Mouse (Mus musculus) CH12.LX (cell line): ENCODE data around the gene Prrt2. TPM values are rescaled to one million over a fixed set of nuclear protein-coding genes. Genes with fewer than 3 reads are reported as not detected.

Experiments
- DNase-seq: peaks from one replicate; pipeline ENCODE4 v3.0.0-alpha.2; 2013; ENCODE audit errors: extremely low read depth
- H3K27ac ChIP-seq: 2 replicates; pipeline ENCODE4 v1.5.1; 2012; ENCODE audit warnings: low read depth, mild to moderate bottlenecking, control low read depth, moderate library complexity; ENCODE audit not compliant: insufficient read depth
- H3K27me3 ChIP-seq: replicated peaks from 2 replicates; pipeline ENCODE3; 2012; ENCODE audit warnings: inconsistent platforms
- H3K36me3 ChIP-seq, 2 experiments: replicated peaks in 1 of 2; 2 replicates each; pipeline versions ENCODE3 to v1.6.1; 2012; ENCODE audit warnings: inconsistent platforms in 1 of 2, low read length in 1 of 2, mild to moderate bottlenecking in 1 of 2, mixed read lengths in 1 of 2, moderate library complexity in 1 of 2; ENCODE audit not compliant: control insufficient read depth in 1 of 2, insufficient read depth in 1 of 2
- H3K4me1 ChIP-seq, 2 experiments: 2 replicates each; pipeline ENCODE4 v1.6.1; 2012; ENCODE audit warnings: inconsistent platforms in 1 of 2, moderate library complexity in 1 of 2; ENCODE audit not compliant: insufficient read depth in 2 of 2, control insufficient read depth in 1 of 2
- H3K4me2 ChIP-seq: 2 replicates; pipeline ENCODE4 v1.6.1; 2012; ENCODE audit warnings: low read depth, mild to moderate bottlenecking, control low read depth; ENCODE audit not compliant: poor library complexity, insufficient read depth, severe bottlenecking
- H3K4me3 ChIP-seq, 3 experiments: fragments of 150-350 bp in 1 of 3; sonication (generic) in 1 of 3; replicated peaks in 1 of 3; 2 replicates each; pipeline versions ENCODE3 to v1.5.1; 2011 to 2012; ENCODE audit warnings: low read depth in 2 of 3, low read length in 2 of 3, mild to moderate bottlenecking in 2 of 3, moderate library complexity in 2 of 3, control low read depth in 1 of 3, improper control_type of control experiment in 1 of 3, inconsistent platforms in 1 of 3, mixed read lengths in 1 of 3; ENCODE audit not compliant: poor library complexity in 1 of 3
- H3K79me2 ChIP-seq: replicated peaks from 2 replicates; pipeline ENCODE4 v1.6.1; 2012; ENCODE audit warnings: mild to moderate bottlenecking, moderate library complexity; ENCODE audit not compliant: control insufficient read depth, poor library complexity, insufficient read depth, severe bottlenecking; ENCODE audit errors: extremely low read depth
- H3K9ac ChIP-seq: 2 replicates; pipeline ENCODE4 v1.6.1; 2012; ENCODE audit warnings: low read depth, mild to moderate bottlenecking, control low read depth, moderate library complexity; ENCODE audit not compliant: insufficient read depth
- H3K9me3 ChIP-seq: replicated peaks from 2 replicates; pipeline ENCODE3; 2012; ENCODE audit warnings: low read length, inconsistent platforms, mixed read lengths
- BHLHE40 ChIP-seq: IDR thresholded peaks from 2 replicates; pipeline ENCODE4 v1.6.1; 2011; ENCODE audit warnings: mild to moderate bottlenecking, low read depth, low read length, improper control_type of control experiment
- CHD1 ChIP-seq: IDR thresholded peaks from 2 replicates; pipeline ENCODE4 v1.6.1; 2012; ENCODE audit warnings: low read depth, low read length, improper control_type of control experiment, inconsistent platforms
- CHD2 ChIP-seq: IDR thresholded peaks from 2 replicates; pipeline ENCODE4 v1.6.1; 2011; ENCODE audit warnings: low read length, improper control_type of control experiment
- CTCF ChIP-seq, 2 experiments: IDR thresholded peaks in 1 of 2; conservative IDR thresholded peaks in 1 of 2; 2 replicates each; pipeline ENCODE4 v1.5.1; 2011 to 2012; ENCODE audit warnings: low read depth in 2 of 2, low read length in 2 of 2, improper control_type of control experiment in 1 of 2, inconsistent platforms in 1 of 2, mild to moderate bottlenecking in 1 of 2, moderate library complexity in 1 of 2
- E2F4 ChIP-seq: IDR thresholded peaks from 2 replicates; pipeline ENCODE4 v1.6.1; 2011; ENCODE audit warnings: low read depth, low read length, improper control_type of control experiment; ENCODE audit not compliant: insufficient replicate concordance
- ELF1 ChIP-seq: IDR thresholded peaks from 2 replicates; pipeline ENCODE4 v1.6.1; 2014; ENCODE audit warnings: low read depth, mild to moderate bottlenecking, inconsistent platforms, low read length, improper control_type of control experiment
- EP300 ChIP-seq: IDR thresholded peaks from 2 replicates; pipeline ENCODE4 v1.6.1; 2011; ENCODE audit warnings: low read length, improper control_type of control experiment
- ETS1 ChIP-seq: conservative IDR thresholded peaks from 2 replicates; pipeline ENCODE4 v1.6.1; 2012; ENCODE audit warnings: low read depth, mild to moderate bottlenecking, inconsistent platforms, low read length, improper control_type of control experiment, moderate library complexity
- GABPA ChIP-seq: IDR thresholded peaks from 2 replicates; pipeline ENCODE4 v1.6.1; 2012; ENCODE audit warnings: low read depth, low read length, improper control_type of control experiment, inconsistent platforms; ENCODE audit not compliant: insufficient replicate concordance
- HCFC1 ChIP-seq: IDR thresholded peaks from 2 replicates; pipeline ENCODE4 v1.6.1; 2012; ENCODE audit warnings: low read depth, mild to moderate bottlenecking, inconsistent platforms, low read length, improper control_type of control experiment
- IRF4 ChIP-seq: IDR thresholded peaks from 2 replicates; pipeline ENCODE4 v1.6.1; 2014; ENCODE audit warnings: low read depth, mild to moderate bottlenecking, inconsistent platforms, low read length, improper control_type of control experiment
- JUN ChIP-seq: IDR thresholded peaks from 2 replicates; pipeline ENCODE4 v1.6.1; 2011; ENCODE audit warnings: low read depth, mild to moderate bottlenecking, low read length, improper control_type of control experiment, moderate library complexity; ENCODE audit not compliant: insufficient read depth
- JUND ChIP-seq: conservative IDR thresholded peaks from 2 replicates; pipeline ENCODE4 v1.6.1; 2011; ENCODE audit warnings: low read depth, low read length, improper control_type of control experiment
- KAT2A ChIP-seq: IDR thresholded peaks from 2 replicates; pipeline ENCODE4 v1.6.1; 2012; ENCODE audit warnings: low read length, improper control_type of control experiment, inconsistent platforms; ENCODE audit not compliant: insufficient replicate concordance
- MAFK ChIP-seq: IDR thresholded peaks from 2 replicates; pipeline ENCODE4 v1.6.1; 2011; ENCODE audit warnings: low read length, improper control_type of control experiment; ENCODE audit not compliant: insufficient replicate concordance
- MAX ChIP-seq: IDR thresholded peaks from 2 replicates; pipeline ENCODE4 v1.6.1; 2011; ENCODE audit warnings: low read length, improper control_type of control experiment
- MAZ ChIP-seq: IDR thresholded peaks from 2 replicates; pipeline ENCODE4 v1.6.1; 2012; ENCODE audit warnings: low read depth, mild to moderate bottlenecking, inconsistent platforms, low read length, improper control_type of control experiment, moderate library complexity
- MEF2A ChIP-seq: IDR thresholded peaks from 2 replicates; pipeline ENCODE4 v1.6.1; 2014; ENCODE audit warnings: low read depth, mild to moderate bottlenecking, inconsistent platforms, low read length, improper control_type of control experiment, borderline replicate concordance
- MXI1 ChIP-seq: IDR thresholded peaks from 2 replicates; pipeline ENCODE4 v1.6.1; 2011; ENCODE audit warnings: mild to moderate bottlenecking, low read depth, low read length, improper control_type of control experiment
- MYC ChIP-seq: IDR thresholded peaks from 2 replicates; pipeline ENCODE4 v1.6.1; 2011; ENCODE audit warnings: low read depth, mild to moderate bottlenecking, improper control_type of control experiment, low read length
- NELFE ChIP-seq: IDR thresholded peaks from 2 replicates; pipeline ENCODE4 v1.6.1; 2011; ENCODE audit warnings: low read depth, low read length, improper control_type of control experiment
- NRF1 ChIP-seq: IDR thresholded peaks from 2 replicates; pipeline ENCODE4 v1.6.1; 2014; ENCODE audit warnings: low read depth, mild to moderate bottlenecking, inconsistent platforms, low read length, improper control_type of control experiment, moderate library complexity
- PAX5 ChIP-seq: IDR thresholded peaks from 2 replicates; pipeline ENCODE4 v1.6.1; 2012; ENCODE audit warnings: low read length, inconsistent platforms, mixed read lengths
- POLR2A ChIP-seq: IDR thresholded peaks from 2 replicates; pipeline ENCODE4 v1.6.1; 2011; ENCODE audit warnings: low read depth, mild to moderate bottlenecking, improper control_type of control experiment, low read length
- POLR2AphosphoS2 ChIP-seq: IDR thresholded peaks from 2 replicates; pipeline ENCODE4 v1.6.1; 2011; ENCODE audit warnings: low read depth, low read length, improper control_type of control experiment
- RAD21 ChIP-seq: IDR thresholded peaks from 2 replicates; pipeline ENCODE4 v1.6.1; 2011; ENCODE audit warnings: low read depth, mild to moderate bottlenecking, low read length, improper control_type of control experiment, moderate library complexity
- RCOR1 ChIP-seq: conservative IDR thresholded peaks from 2 replicates; pipeline ENCODE4 v1.6.1; 2012; ENCODE audit warnings: low read depth, mild to moderate bottlenecking, inconsistent platforms, low read length, improper control_type of control experiment
- SIN3A ChIP-seq: IDR thresholded peaks from 2 replicates; pipeline ENCODE4 v1.6.1; 2012; ENCODE audit warnings: low read length, improper control_type of control experiment, inconsistent platforms
- SMC3 ChIP-seq: IDR thresholded peaks from 2 replicates; pipeline ENCODE4 v1.6.1; 2011; ENCODE audit warnings: low read depth, low read length, improper control_type of control experiment
- TBP ChIP-seq: conservative IDR thresholded peaks from 2 replicates; pipeline ENCODE4 v1.6.1; 2011; ENCODE audit warnings: low read depth, low read length, improper control_type of control experiment
- TCF12 ChIP-seq: IDR thresholded peaks from 2 replicates; pipeline ENCODE4 v1.6.1; 2014; ENCODE audit warnings: low read depth, mild to moderate bottlenecking, inconsistent platforms, low read length, improper control_type of control experiment
- UBTF ChIP-seq: IDR thresholded peaks from 2 replicates; pipeline ENCODE4 v1.6.1; 2012; ENCODE audit warnings: low read depth, mild to moderate bottlenecking, inconsistent platforms, low read length, improper control_type of control experiment, moderate library complexity
- USF1 ChIP-seq: IDR thresholded peaks from 2 replicates; pipeline ENCODE4 v1.6.1; 2014; ENCODE audit warnings: low read depth, mild to moderate bottlenecking, inconsistent platforms, low read length, improper control_type of control experiment
- USF2 ChIP-seq: conservative IDR thresholded peaks from 2 replicates; pipeline ENCODE4 v1.6.1; 2011; ENCODE audit warnings: low read depth, low read length, improper control_type of control experiment
- ZC3H11A ChIP-seq: IDR thresholded peaks from 2 replicates; pipeline ENCODE4 v1.6.1; 2012; ENCODE audit warnings: low read depth, mild to moderate bottlenecking, inconsistent platforms, low read length, improper control_type of control experiment
- ZKSCAN1 ChIP-seq: IDR thresholded peaks from 2 replicates; pipeline ENCODE4 v1.6.1; 2012; ENCODE audit warnings: low read depth, inconsistent platforms, low read length, improper control_type of control experiment, borderline replicate concordance
- ZMIZ1 ChIP-seq: IDR thresholded peaks from 2 replicates; pipeline ENCODE4 v1.6.1; 2012; ENCODE audit warnings: low read depth, mild to moderate bottlenecking, inconsistent platforms, low read length, improper control_type of control experiment
- ZNF384 ChIP-seq: IDR thresholded peaks from 2 replicates; pipeline ENCODE4 v1.6.1; 2012; ENCODE audit warnings: low read depth, low read length, improper control_type of control experiment, inconsistent platforms
- dilution Hi-C: fragments of 300-500 bp; cut with MboI; formaldehyde crosslinking; loops from 2 replicates; pipeline ENCODE4 v1.14.3; 2020; ENCODE audit warnings: low sequenced_read_pairs; ENCODE audit not compliant: extremely low pct_unique_long_range_greater_than_20kb, extremely low pct_ligation_motif_present
- in situ Hi-C: fragments of 300-500 bp; cut with MboI; formaldehyde crosslinking; loops from 3 replicates; pipeline ENCODE4 v1.14.3; 2019; ENCODE audit warnings: low sequenced_read_pairs, low pct_ligation_motif_present, low pct_unique_long_range_greater_than_20kb, mixed read lengths
- polyA plus RNA-seq: library from polyadenylated mRNA; unstranded; fragments of >175 nt; gene quantifications from 2 replicates; pipeline ENCODE4 v1.2.1, GENCODE M21; 2012; ENCODE audit warnings: low read depth; ENCODE audit not compliant: insufficient read length
- total RNA-seq, 2 experiments: library from RNA; depleted of rRNA; stranded (reverse); fragments of 300-350 nt in 1 of 2; fragments of >200 nt in 1 of 2; gene quantifications; 2 replicates each; pipeline ENCODE4 v1.2.3; 2012 to 2014

Gene Prrt2
- total and polyA plus RNA-seq, 3 experiments, result 1.2 TPM; not detected in 2

DNA sequence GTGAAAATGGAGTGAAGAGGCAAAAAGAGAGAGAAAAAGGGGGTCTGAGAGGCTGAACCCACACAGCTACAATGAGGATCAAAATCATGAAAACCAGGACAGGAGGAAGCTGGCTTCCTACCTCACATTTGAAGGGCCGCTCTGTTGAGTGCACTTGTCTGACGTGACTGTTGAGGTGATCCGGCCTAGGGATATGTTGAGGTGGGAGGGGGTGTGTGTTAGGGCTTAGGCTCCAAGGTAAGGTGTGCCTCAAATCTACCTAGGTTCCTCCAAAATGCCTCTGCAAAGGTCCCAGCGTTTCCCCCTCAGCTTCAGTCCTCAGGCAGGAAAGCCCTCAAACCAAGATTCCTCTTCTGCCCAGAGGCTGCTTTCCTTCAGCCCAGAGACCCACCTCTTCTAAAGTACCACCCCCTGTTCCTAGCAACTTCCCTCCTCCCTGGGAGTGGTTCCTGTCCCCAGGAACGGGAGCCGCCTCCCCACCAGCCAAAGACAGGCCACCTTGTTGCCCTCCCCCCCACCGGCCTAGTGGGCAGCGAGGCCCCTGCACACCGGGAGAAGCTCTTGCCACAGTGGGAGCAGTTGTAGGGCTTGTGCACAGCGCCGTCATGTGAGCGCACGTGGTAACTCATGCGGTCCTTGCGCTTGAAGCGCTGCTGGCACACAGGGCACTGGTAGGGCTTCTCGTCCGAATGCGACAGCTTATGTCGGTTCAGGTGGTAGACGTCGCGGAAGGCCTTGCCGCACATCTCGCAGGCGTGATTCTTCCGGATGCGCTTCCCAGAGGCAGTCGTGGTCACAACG is 3.9 kb upstream of the Prrt2 start:
- Histone ChIP-seq H3K27ac (peak overlapping the region; percentile 57), H3K79me2 (peaks cover 22% of the 10 kb centered on the region), H3K4me3 (peak overlapping the region; percentile 67 to 78 (median 76)), H3K4me1 (peaks cover 17 to 49% of the 10 kb centered on the region in 2 experiments), H3K9me3 (no peaks in the 10 kb centered on the region), H3K36me3 (peaks cover 30 to 68% of the 10 kb centered on the region in 2 experiments)
- in situ Hi-C loops (loop anchor here (5.0 kb wide), 1 partner anchor 138 kb away; no protein-coding TSS in a partner anchor), dilution Hi-C loops (no loop called here)
- peak; percentile 78 for DNase-seq
- 0 out of 2 replicates have a peak, but pooled peaks have one; percentile 48 for TF ChIP-seq CHD1
- no peak for TF ChIP-seq KAT2A
- TF ChIP-seq GABPA, result no peak
- no peak for TF ChIP-seq POLR2AphosphoS2
- TF ChIP-seq MYC, result peak; percentile 95
- no peak for TF ChIP-seq JUN
- TF ChIP-seq POLR2A, result peak; percentile 54; the same call in 1 of the 2 replicates
- peak; percentile 65 for TF ChIP-seq CHD2
- TF ChIP-seq TBP, result no peak
- no peak for TF ChIP-seq ZKSCAN1
- no peak for TF ChIP-seq MEF2A
- 0 out of 2 replicates have a peak, but pooled peaks have one; percentile 54 for TF ChIP-seq MAZ
- peak; percentile 43; the same call in 1 of the 2 replicates for TF ChIP-seq NRF1
- peak; percentile 48 for TF ChIP-seq USF1
- 0 out of 2 replicates have a peak, but pooled peaks have one; percentile 24 for TF ChIP-seq ETS1
- no peak; the same call in 1 of the 2 replicates for TF ChIP-seq ZMIZ1
- no peak for TF ChIP-seq RCOR1
- TF ChIP-seq SMC3, result peak; percentile 53
- TF ChIP-seq BHLHE40, result peak; percentile 91
- peak; percentile 59 for TF ChIP-seq RAD21
- peak; percentile 52; the same call in 1 of the 2 replicates for TF ChIP-seq IRF4
- no peak for TF ChIP-seq E2F4
- no peak for TF ChIP-seq EP300
- no peak for TF ChIP-seq ELF1
- TF ChIP-seq CTCF (conservative IDR thresholded peaks at IDR 0.05 in 1 of 2, IDR thresholded peaks at IDR 0.05 in 1 of 2; ENCODE audit: low read depth in 2 of 2, low read length in 2 of 2), result peak in 1 of 2 experiments; percentile 70; a peak in 2 of 4 replicates
- TF ChIP-seq HCFC1, result peak; percentile 31
- no peak for TF ChIP-seq UBTF
- no peak for TF ChIP-seq MAFK
- no peak for TF ChIP-seq PAX5
- TF ChIP-seq MAX, result peak; percentile 98
- TF ChIP-seq ZC3H11A, result no peak
- TF ChIP-seq JUND, result no peak
- 0 out of 2 replicates have a peak, but pooled peaks have one; percentile 37 for TF ChIP-seq NELFE
- peak; percentile 23; the same call in 1 of the 2 replicates for TF ChIP-seq USF2
- TF ChIP-seq MXI1, result peak; percentile 96
- TF ChIP-seq ZNF384, result no peak
- peak; percentile 42 for TF ChIP-seq TCF12
- TF ChIP-seq SIN3A, result peak; percentile 67
- TF ChIP-seq, all 38 proteins: peak for 20
- Histone ChIP-seq H3K9ac (peak overlapping the region; percentile 99), H3K4me2 (peak overlapping the region; percentile 66), H3K27me3 (no peaks in the 10 kb centered on the region)
